Mouse (Mus musculus) limb, embryonic 10.5 days (tissue): ENCODE results near the gene Ivd. TPM values are rescaled to one million over a fixed set of nuclear protein-coding genes. Genes with fewer than 3 reads are reported as not detected.
A peak's percentile ranks its signal among the peaks of the same experiment; 100 is the strongest.

Experiments used
- DNase-seq: peaks from one replicate; pipeline ENCODE4 v3.0.0-alpha.2; 2017; ENCODE audit warnings: low spot score
- H3K27ac ChIP-seq: fragments of 300-500 bp; sonication (generic); 2 replicates; pipeline ENCODE4 v1.5.1; 2016; ENCODE audit warnings: mild to moderate bottlenecking
- H3K27me3 ChIP-seq: fragments of 300-500 bp; sonication (generic); 2 replicates; pipeline ENCODE4 v1.6.1; 2016; ENCODE audit warnings: low read depth, mild to moderate bottlenecking; ENCODE audit not compliant: poor library complexity, severe bottlenecking
- H3K36me3 ChIP-seq: fragments of 300-500 bp; sonication (generic); 2 replicates; pipeline ENCODE4 v1.6.1; 2016; ENCODE audit warnings: mild to moderate bottlenecking, moderate library complexity
- H3K4me1 ChIP-seq: fragments of 300-500 bp; sonication (generic); 2 replicates; pipeline ENCODE4 v1.6.1; 2016
- H3K4me3 ChIP-seq: fragments of 300-500 bp; sonication (generic); 2 replicates; pipeline ENCODE4 v1.5.1; 2016; ENCODE audit warnings: mild to moderate bottlenecking, moderate library complexity
- H3K9me3 ChIP-seq: fragments of 300-500 bp; sonication (generic); replicated peaks from 2 replicates; pipeline ENCODE4 v1.6.1; 2016; ENCODE audit warnings: mild to moderate bottlenecking
- WGBS: fragments of 180-500 bp; shearing (Covaris S2); methylation state at CpG from one replicate; pipeline ENCODE4 v1.1.7; 2016; 5-methylcytosine and 5-hydroxymethylcytosine counted together
- polyA plus RNA-seq: library from polyadenylated mRNA; unstranded; fragments of >200 nt; fragmentation: Nextera tagmentation; extraction: Ambion mirVana; gene quantifications from 2 replicates; pipeline ENCODE4 v1.2.1, GENCODE M21; 2016

Gene Ivd
- polyA plus RNA-seq, 1 experiment from 2014 or later: 90.6 TPM

- 64% methylated on average over 7 of the region's 7 CpGs for WGBS
Observed at GRCm38 (mm10) chr2:118846246-118846645, 15.5 kb upstream of the Ivd start.

GRCm38 (mm10) chr2:118851756-118852155, 10.0 kb upstream of the Ivd start:
- DNase-seq: no peak

More at GRCm38 (mm10) chr2:118846246-118846645, 15.5 kb upstream of the Ivd start:
- no peak overlapping the region for H3K4me3 ChIP-seq
- H3K27me3 ChIP-seq: no peaks in the 10 kb centered on the region
- DNase-seq: no peak
- H3K4me1 ChIP-seq: peaks cover 10% of the 10 kb centered on the region; the same call in 1 of the 2 replicates
- H3K36me3 ChIP-seq: no peaks in the 10 kb centered on the region
- no peaks in the 10 kb centered on the region for H3K9me3 ChIP-seq
- H3K27ac ChIP-seq: no peak overlapping the region

GRCm38 (mm10) chr2:118862340-118862675, 554 bp downstream of the Ivd start:
- Histone ChIP-seq H3K36me3 (peaks cover 27% of the 10 kb centered on the region), H3K4me1 (peaks cover 18% of the 10 kb centered on the region), H3K27ac (peak overlapping the region; percentile 89), H3K27me3 (no peaks in the 10 kb centered on the region), H3K9me3 (no peaks in the 10 kb centered on the region), H3K4me3 (peak overlapping the region; percentile 77)
- no peak for DNase-seq
- WGBS: 68% methylated on average over 2 of the region's 3 CpGs

More at GRCm38 (mm10) chr2:118851756-118852155, 10.0 kb upstream of the Ivd start:
- no peaks in the 10 kb centered on the region for H3K9me3 ChIP-seq
- no peaks in the 10 kb centered on the region for H3K27me3 ChIP-seq
- H3K27ac ChIP-seq: no peak overlapping the region
- WGBS: 9% methylated on average over 3 of the region's 3 CpGs
- peaks cover 8% of the 10 kb centered on the region; the same call in 1 of the 2 replicates for H3K4me1 ChIP-seq
- no peak overlapping the region for H3K4me3 ChIP-seq
- no peaks in the 10 kb centered on the region for H3K36me3 ChIP-seq

GRCm38 (mm10) chr2:118870601-118871000, 8.8 kb downstream of the Ivd start:
- H3K4me3 ChIP-seq: no peak overlapping the region
- H3K27me3 ChIP-seq: no peaks in the 10 kb centered on the region
- H3K27ac ChIP-seq: no peak overlapping the region
- H3K4me1 ChIP-seq: no peaks in the 10 kb centered on the region
- no peak for DNase-seq
- 93% methylated on average over 3 of the region's 3 CpGs for WGBS
- H3K9me3 ChIP-seq: no peaks in the 10 kb centered on the region
- peaks cover 76% of the 10 kb centered on the region for H3K36me3 ChIP-seq

- peaks cover 76% of the 10 kb centered on the region for H3K36me3 ChIP-seq
- DNase-seq: no peak
- H3K27ac ChIP-seq: no peak overlapping the region
- no peaks in the 10 kb centered on the region for H3K9me3 ChIP-seq
- no peaks in the 10 kb centered on the region for H3K4me1 ChIP-seq
- 90% methylated on average over 1 of the region's 1 CpGs for WGBS
- no peaks in the 10 kb centered on the region for H3K27me3 ChIP-seq
- no peak overlapping the region for H3K4me3 ChIP-seq
Observed at GRCm38 (mm10) chr2:118871032-118871431, 9.3 kb downstream of the Ivd start.

GRCm38 (mm10) chr2:118873018-118873417, 11.3 kb downstream of the Ivd start:
- H3K27me3 ChIP-seq: no peaks in the 10 kb centered on the region
- no peak overlapping the region for H3K27ac ChIP-seq
- peaks cover 90% of the 10 kb centered on the region for H3K36me3 ChIP-seq
- WGBS: 90% methylated on average over 5 of the region's 5 CpGs
- no peak for DNase-seq
- H3K4me1 ChIP-seq: no peaks in the 10 kb centered on the region
- no peak overlapping the region for H3K4me3 ChIP-seq
- H3K9me3 ChIP-seq: no peaks in the 10 kb centered on the region

- H3K27me3 ChIP-seq: no peaks in the 10 kb centered on the region
- WGBS: 93% methylated on average over 6 of the region's 6 CpGs
- H3K36me3 ChIP-seq: peaks cover 96% of the 10 kb centered on the region
- H3K9me3 ChIP-seq: no peaks in the 10 kb centered on the region
- H3K27ac ChIP-seq: no peak overlapping the region
- no peak overlapping the region for H3K4me3 ChIP-seq
- no peaks in the 10 kb centered on the region for H3K4me1 ChIP-seq
- no peak for DNase-seq
Observed at GRCm38 (mm10) chr2:118873890-118874430, 12.2 kb downstream of the Ivd start.

- WGBS: 93% methylated on average over 8 of the region's 8 CpGs
- H3K9me3 ChIP-seq: no peaks in the 10 kb centered on the region
- no peak overlapping the region for H3K27ac ChIP-seq
- no peak for DNase-seq
- H3K36me3 ChIP-seq: peaks cover 91% of the 10 kb centered on the region
- H3K4me3 ChIP-seq: no peak overlapping the region
- no peaks in the 10 kb centered on the region for H3K4me1 ChIP-seq
- H3K27me3 ChIP-seq: no peaks in the 10 kb centered on the region
Observed at GRCm38 (mm10) chr2:118875316-118875715, 13.6 kb downstream of the Ivd start.

- Histone ChIP-seq H3K27me3 (no peaks in the 10 kb centered on the region), H3K36me3 (peaks cover 91% of the 10 kb centered on the region), H3K9me3 (no peaks in the 10 kb centered on the region), H3K4me1 (no peaks in the 10 kb centered on the region), H3K27ac (no peak overlapping the region), H3K4me3 (no peak overlapping the region)
- DNase-seq: no peak
- 93% methylated on average over 9 of the region's 9 CpGs for WGBS
Observed at GRCm38 (mm10) chr2:118876453-118876852, 14.7 kb downstream of the Ivd start.

GRCm38 (mm10) chr2:118881019-118881418, 19.3 kb downstream of the Ivd start:
- Histone ChIP-seq H3K4me3 (no peak overlapping the region), H3K36me3 (peaks cover 46% of the 10 kb centered on the region), H3K4me1 (peaks cover 7% of the 10 kb centered on the region), H3K27me3 (peaks cover 24% of the 10 kb centered on the region), H3K9me3 (no peaks in the 10 kb centered on the region), H3K27ac (no peak overlapping the region)
- DNase-seq: no peak
- 89% methylated on average over 4 of the region's 4 CpGs for WGBS

- H3K4me1 ChIP-seq: peaks cover 7% of the 10 kb centered on the region
- peaks cover 32% of the 10 kb centered on the region for H3K27me3 ChIP-seq
- 88% methylated on average over 5 of the region's 5 CpGs for WGBS
- no peak overlapping the region for H3K4me3 ChIP-seq
- DNase-seq: no peak
- H3K9me3 ChIP-seq: no peaks in the 10 kb centered on the region
- H3K27ac ChIP-seq: no peak overlapping the region
- H3K36me3 ChIP-seq: peaks cover 37% of the 10 kb centered on the region
Observed at GRCm38 (mm10) chr2:118881956-118882355, 20.2 kb downstream of the Ivd start.

GRCm38 (mm10) chr2:118882840-118883679, 21.3 kb downstream of the Ivd start:
- Histone ChIP-seq H3K27ac (peak overlapping the region; percentile 62; the same call in 1 of the 2 replicates), H3K4me3 (peak overlapping the region; percentile 53), H3K27me3 (peaks cover 43% of the 10 kb centered on the region), H3K9me3 (no peaks in the 10 kb centered on the region), H3K36me3 (peaks cover 27% of the 10 kb centered on the region), H3K4me1 (peaks cover 7% of the 10 kb centered on the region)
- peak; percentile 92 for DNase-seq
- 1% methylated on average over 32 of the region's 32 CpGs for WGBS

GRCm38 (mm10) chr2:118887440-118887839, 25.7 kb downstream of the Ivd start:
- DNase-seq: no peak
- H3K4me1 ChIP-seq: peaks cover 7% of the 10 kb centered on the region
- no peaks in the 10 kb centered on the region for H3K36me3 ChIP-seq
- peaks cover 76% of the 10 kb centered on the region for H3K27me3 ChIP-seq
- H3K9me3 ChIP-seq: no peaks in the 10 kb centered on the region
- WGBS: 76% methylated on average over 13 of the region's 13 CpGs
- H3K27ac ChIP-seq: no peak overlapping the region
- no peak overlapping the region for H3K4me3 ChIP-seq
